Mouse (Mus musculus) kidney, postnatal 10 days (tissue): ENCODE data around the gene Olfr1555-ps1.
A peak's percentile ranks its signal among the peaks of the same experiment; 100 is the strongest.
"Not testable (repeated sequence)": the region's sequence is repeated elsewhere in the genome, so short reads cannot be mapped to it uniquely, and the experiment has no call there.

ENCODE experiments used
- DNase-seq: peaks from one replicate; pipeline ENCODE4 v3.0.0; 2021; ENCODE audit warnings: mixed read lengths

Gene Olfr1555-ps1

GRCm38 (mm10) chr19:12170062-12170599, at the start of gene Olfr1555-ps1:
Olfr1555-ps1 (minus strand) TSS chr19:12170112.
- not testable (repeated sequence) for DNase-seq

- DNase-seq = no peak
Measured at GRCm38 (mm10) chr19:12200334-12200733, 30.4 kb upstream of the Olfr1555-ps1 start, which contains the start of gene Olfr1431. Olfr1431 (plus strand) TSS chr19:12200634.

GRCm38 (mm10) chr19:12199076-12199475, 29.2 kb upstream of the Olfr1555-ps1 start:
- not testable (repeated sequence) for DNase-seq

GRCm38 (mm10) chr19:12175431-12175830, 5.5 kb upstream of the Olfr1555-ps1 start:
- not testable (repeated sequence) for DNase-seq

GRCm38 (mm10) chr19:12145452-12145851, 24.5 kb downstream of the Olfr1555-ps1 start:
- DNase-seq = no peak

GRCm38 (mm10) chr19:12143356-12143755, 26.6 kb downstream of the Olfr1555-ps1 start:
- no peak for DNase-seq

GRCm38 (mm10) chr19:12134289-12134688, 35.6 kb downstream of the Olfr1555-ps1 start:
- DNase-seq = peak; percentile 15

GRCm38 (mm10) chr19:12123103-12123502, 46.8 kb downstream of the Olfr1555-ps1 start, which contains the start of gene Olfr76:
Olfr76 (minus strand) TSS chr19:12123203.
- DNase-seq = no peak

- no peak for DNase-seq
Measured at GRCm38 (mm10) chr19:12116464-12116863, 53.4 kb downstream of the Olfr1555-ps1 start.

GRCm38 (mm10) chr19:12115797-12116196, 54.1 kb downstream of the Olfr1555-ps1 start, which contains the start of gene Olfr1428:
Olfr1428 (minus strand) TSS chr19:12115897.
- no peak for DNase-seq
